Mouse (Mus musculus) brain, embryonic 14.5 days (tissue): ENCODE measurements around the gene Il4ra.

ENCODE experiments used
- CTCF ChIP-seq: fragments of 200-500 bp; IDR thresholded peaks from 2 replicates; pipeline ENCODE4 v1.5.1; 2012; ENCODE audit warnings: inconsistent platforms, mild to moderate bottlenecking, moderate library complexity, borderline replicate concordance; ENCODE audit not compliant: insufficient read depth, insufficient read length; ENCODE audit errors: extremely low read depth
- POLR2A ChIP-seq: fragments of 200-500 bp; IDR thresholded peaks from 2 replicates; pipeline ENCODE4 v1.6.1; 2012; ENCODE audit warnings: mild to moderate bottlenecking, inconsistent platforms, borderline replicate concordance; ENCODE audit not compliant: poor library complexity, insufficient read depth, insufficient read length, severe bottlenecking; ENCODE audit errors: extremely low read depth

DNA sequence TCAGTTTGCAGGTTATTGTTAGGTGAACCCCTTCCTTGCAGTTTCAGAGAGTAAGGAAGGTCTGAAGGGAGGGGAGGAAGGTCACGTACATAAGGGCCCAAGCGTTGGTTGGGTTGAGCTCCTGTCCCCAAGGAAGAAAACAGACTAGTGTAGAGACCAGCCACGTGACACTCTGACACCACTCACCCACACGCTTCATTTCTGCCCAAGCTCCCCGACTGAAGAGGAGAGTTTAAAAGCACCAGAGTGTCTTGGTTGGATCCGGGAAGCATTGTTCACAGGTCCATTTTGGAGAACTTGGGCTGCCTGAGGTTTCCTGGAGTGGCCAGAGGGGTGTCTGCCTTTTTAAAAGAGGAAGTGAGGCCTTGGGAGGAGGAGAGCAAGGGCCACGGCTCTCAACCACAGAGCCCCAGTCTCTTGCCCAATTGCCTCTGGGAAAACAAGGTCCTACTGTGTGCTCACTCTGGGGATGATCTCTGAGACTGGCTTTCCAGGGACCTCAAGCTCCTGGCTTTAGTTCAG lies 3.5 kb downstream of the Il4ra start:
- no peak for TF ChIP-seq CTCF
- no peak for TF ChIP-seq POLR2A
